In the genomic region with DNA sequence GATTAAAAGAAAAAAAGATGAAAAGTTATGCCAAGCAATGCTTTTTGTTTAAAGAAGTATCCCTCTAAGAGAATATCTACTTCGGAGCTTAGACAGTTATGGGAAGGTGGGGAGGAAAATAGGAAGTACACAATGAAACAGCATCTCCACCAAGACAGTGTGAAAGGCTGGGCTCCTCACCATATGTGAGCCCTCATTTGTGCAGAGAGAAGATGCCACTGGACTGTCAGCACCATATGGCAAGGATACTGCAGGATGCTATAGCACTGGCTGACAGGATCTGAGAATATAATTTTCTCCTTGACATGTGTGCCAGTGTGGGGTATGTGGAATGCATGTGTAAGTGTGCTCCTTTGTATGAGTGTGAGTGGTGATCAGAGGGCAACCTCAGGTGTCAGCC, we compare ENCODE assay signal across 20 mouse cellular contexts.
DNase-seq lines count a peak whose midpoint lies in the region; ATAC-seq and TF ChIP-seq lines count a peak whose summit lies in the region.
"Had no signal": no experiment of that assay in that cellular context is flagged by ENCODE, and none has a peak within 500 bp of the region (broad histone marks: within the 10 kb centered on the region; RNA-seq: fewer than 3 reads in every experiment).

No protein-coding gene starts in this region.

- no peak overlapping the region for H3K27ac ChIP-seq in left cerebral cortex, adult 2 months
- no peak overlapping the region for H3K27ac ChIP-seq in heart, embryonic 12.5 days (ENCODE audit: poor library complexity, severe bottlenecking)
- H3K27ac ChIP-seq: embryonic facial prominence, embryonic 10.5 days; gastrocnemius, adult 2 months; heart, embryonic 13.5 days; hindbrain, embryonic 15.5 days had no signal

- no peak for TF ChIP-seq CTCF in left cerebral cortex, adult 2 months (IDR thresholded peaks at IDR 0.05)

- ATAC-seq in frontal cortex, adult (ENCODE audit: low TSS enrichment), result peak; percentile 77
- no peak for ATAC-seq in heart, embryonic 12.5 days (ENCODE audit: insufficient number of reproducible peaks, low FRiP score)
- ATAC-seq: activated CD4-positive, CD25-positive, alpha-beta regulatory T cell, adult 4 months; forebrain, embryonic 16.5 days; Patski had no signal

- H3K27me3 ChIP-seq in heart, embryonic 12.5 days (replicated peaks), result no peaks in the 10 kb centered on the region
- H3K27me3 ChIP-seq: CH12.LX; heart, embryonic 13.5 days; hindbrain, embryonic 15.5 days; Patski had no signal

- 86% methylated on average over 1 of the region's 1 CpGs for WGBS in heart, embryonic 12.5 days

- no peak overlapping the region for H3K9ac ChIP-seq in heart, embryonic 12.5 days
- H3K9ac ChIP-seq: heart, embryonic 13.5 days; hindbrain, embryonic 15.5 days had no signal

- DNase-seq in frontal cortex, postnatal 10 days (ENCODE audit: low spot score in 2 of 2), result no peak
- DNase-seq in left cerebral cortex, postnatal 14 days (ENCODE audit: low spot score in 2 of 2), result peak; percentile 11 to 14
- DNase-seq in left cerebral cortex, adult 2 months (ENCODE audit: extremely low spot score in 1 of 2, low spot score in 2 of 2), result no peak
- DNase-seq in right cerebral cortex, postnatal 36 days (ENCODE audit: low spot score in 2 of 2), result peak; percentile 3 to 20
- no peak for DNase-seq in right cerebral cortex, postnatal 4 days
- DNase-seq in frontal cortex, postnatal 36 days (ENCODE audit: low spot score in 2 of 2), result peak; percentile 26 to 40
- DNase-seq: cerebellum, adult 2 months; cerebellum, postnatal 10 days; gastrocnemius, adult 2 months; gastrocnemius, postnatal 25 days; heart, postnatal 36 days had no signal

- peaks cover 7% of the 10 kb centered on the region; the same call in 1 of the 2 replicates for H3K9me3 ChIP-seq in heart, embryonic 12.5 days (replicated peaks)
- H3K9me3 ChIP-seq: embryonic facial prominence, embryonic 10.5 days; hindbrain, embryonic 15.5 days had no signal

- no peak overlapping the region for H3K4me2 ChIP-seq in heart, embryonic 12.5 days
- H3K4me2 ChIP-seq: heart, embryonic 13.5 days; hindbrain, embryonic 15.5 days had no signal

- no peaks in the 10 kb centered on the region for H3K36me3 ChIP-seq in heart, embryonic 12.5 days
- H3K36me3 ChIP-seq: embryonic facial prominence, embryonic 10.5 days; heart, embryonic 13.5 days; hindbrain, embryonic 15.5 days had no signal

- H3K4me1 ChIP-seq in heart, embryonic 12.5 days (replicated peaks), result peaks cover 10% of the 10 kb centered on the region; the same call in 1 of the 2 replicates
- H3K4me1 ChIP-seq: embryonic facial prominence, embryonic 10.5 days; hindbrain, embryonic 15.5 days had no signal

- intact Hi-C loops in left cerebral cortex, postnatal 14 days (cut with DNase I), result no loop called here
- intact Hi-C loops in left cerebral cortex, adult 2 months (cut with DNase I), result no loop called here

- H3K4me3 ChIP-seq in left cerebral cortex, adult 2 months, result no peak overlapping the region
- no peak overlapping the region for H3K4me3 ChIP-seq in heart, embryonic 12.5 days
- H3K4me3 ChIP-seq: embryonic facial prominence, embryonic 10.5 days; gastrocnemius, adult 2 months; heart, embryonic 13.5 days; hindbrain, embryonic 15.5 days had no signal

Comparison
In these comparisons a context has a peak if more than half of its experiments do, and no peak if none do; other contexts are left out.
1. DNase-seq: peak in left cerebral cortex, postnatal 14 days (2 of 2), right cerebral cortex, postnatal 36 days (2 of 2) and frontal cortex, postnatal 36 days (2 of 2); none in frontal cortex, postnatal 10 days (0 of 2), left cerebral cortex, adult 2 months (0 of 2) and right cerebral cortex, postnatal 4 days (single experiment).